Comparison of ENCODE assay signal across 9 mouse cellular contexts in genomic region chr8:109105693-109106092, GRCm38 (mm10).
DNase-seq lines count a peak whose midpoint lies in the region; ATAC-seq lines count a peak whose summit lies in the region.
"Had no signal": no experiment of that assay in that cellular context is flagged by ENCODE, and none has a peak within 500 bp of the region (broad histone marks: within the 10 kb centered on the region; RNA-seq: fewer than 3 reads in every experiment).

No protein-coding gene starts in this region.

- no peak for ATAC-seq in limb, embryonic 13.5 days (ENCODE audit: low FRiP score, low read depth)
- ATAC-seq in granulocyte monocyte progenitor cell, adult 5-6 weeks (replicated peaks; ENCODE audit: poor library complexity, severe bottlenecking) = no peak
- ATAC-seq: forebrain, embryonic 13.5 days had no signal

- peak overlapping the region; percentile 70; the same call in 1 of the 2 replicates for H3K27ac ChIP-seq in limb, embryonic 13.5 days
- H3K27ac ChIP-seq: forebrain, embryonic 13.5 days; hindbrain, embryonic 10.5 days had no signal

- H3K4me1 ChIP-seq in limb, embryonic 13.5 days = peaks cover 43% of the 10 kb centered on the region

- no peak overlapping the region for H3K9ac ChIP-seq in limb, embryonic 13.5 days
- H3K9ac ChIP-seq: forebrain, embryonic 13.5 days had no signal

- H3K4me3 ChIP-seq in limb, embryonic 13.5 days = no peak overlapping the region
- H3K4me3 ChIP-seq: forebrain, embryonic 13.5 days; hindbrain, embryonic 10.5 days had no signal

- H3K4me2 ChIP-seq in limb, embryonic 13.5 days (replicated peaks) = peak overlapping the region; percentile 48
- H3K4me2 ChIP-seq: forebrain, embryonic 13.5 days had no signal

- no peaks in the 10 kb centered on the region for H3K36me3 ChIP-seq in limb, embryonic 13.5 days
- H3K36me3 ChIP-seq: hindbrain, embryonic 10.5 days had no signal

- no peaks in the 10 kb centered on the region for H3K27me3 ChIP-seq in limb, embryonic 13.5 days
- H3K27me3 ChIP-seq: forebrain, embryonic 13.5 days had no signal

- H3K9me3 ChIP-seq in limb, embryonic 13.5 days = no peaks in the 10 kb centered on the region
- H3K9me3 ChIP-seq: forebrain, embryonic 13.5 days; hindbrain, embryonic 10.5 days had no signal

- DNase-seq in layer of hippocampus, adult 18-20 months (ENCODE audit: low spot score in 2 of 2) = peak; percentile 2 to 48
- DNase-seq in layer of hippocampus, postnatal 10 days (ENCODE audit: low spot score in 2 of 2) = no peak
- DNase-seq in Muller cell, postnatal 12 days (ENCODE audit: inconsistent ontology term) = peak; percentile 2
- DNase-seq in adipocyte (ENCODE audit: low spot score) = peak; percentile 31
- no peak for DNase-seq in embryo, embryonic 10 days (ENCODE audit: low spot score)

- WGBS in limb, embryonic 13.5 days = 18% methylated on average over 6 of the region's 6 CpGs

Comparison
In these comparisons a context has a peak if more than half of its experiments do, and no peak if none do; other contexts are left out.
1. DNase-seq: peak in layer of hippocampus, adult 18-20 months (2 of 2), Muller cell, postnatal 12 days (single experiment) and adipocyte (single experiment); none in layer of hippocampus, postnatal 10 days (0 of 2) and embryo, embryonic 10 days (single experiment).